Mouse (Mus musculus): Measurements from ENCODE around the gene Rapgef2.

Gene Rapgef2

DNA sequence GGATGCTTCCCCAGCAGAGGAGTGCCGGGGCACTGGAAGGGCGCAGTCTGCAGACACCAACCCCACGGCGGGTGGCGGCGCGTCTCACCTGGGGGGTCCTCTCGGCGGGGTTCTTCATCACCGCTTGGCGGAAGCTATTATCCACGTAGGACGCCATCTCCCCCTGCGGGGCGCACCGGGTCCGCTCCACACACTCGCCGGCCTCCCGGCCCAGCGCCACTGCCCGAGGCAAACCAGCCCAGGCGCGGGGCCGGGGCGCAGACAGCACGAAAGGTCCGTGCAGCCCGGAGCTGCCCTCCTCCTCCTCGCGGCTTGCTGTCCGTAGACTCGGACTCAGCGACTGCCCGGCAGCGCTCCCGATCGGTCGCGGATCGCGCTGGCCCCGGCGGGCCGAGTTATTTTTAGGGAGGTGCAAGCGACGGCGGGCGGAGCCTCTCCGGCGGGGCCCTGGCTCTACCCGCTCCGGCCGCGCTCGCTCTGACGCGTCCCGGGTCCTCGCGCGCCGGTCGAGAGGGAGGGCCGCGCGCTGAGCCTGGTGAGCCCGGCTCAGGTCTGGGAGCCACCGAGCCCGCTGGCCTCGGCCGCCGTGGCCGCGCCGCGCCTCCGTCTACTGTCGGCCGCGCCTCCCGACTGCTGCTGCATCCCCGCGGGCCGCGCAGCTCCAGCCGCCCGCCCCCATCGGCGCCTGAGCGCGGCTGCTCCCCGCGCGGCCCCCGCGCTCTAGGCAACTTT lies at the start of gene Rapgef2:
Rapgef2 (minus strand) TSS at position 142 of the 732 bp plus-strand sequence.
- DNase-seq (ENCODE audit: low spot score), result peak; percentile 71

DNA sequence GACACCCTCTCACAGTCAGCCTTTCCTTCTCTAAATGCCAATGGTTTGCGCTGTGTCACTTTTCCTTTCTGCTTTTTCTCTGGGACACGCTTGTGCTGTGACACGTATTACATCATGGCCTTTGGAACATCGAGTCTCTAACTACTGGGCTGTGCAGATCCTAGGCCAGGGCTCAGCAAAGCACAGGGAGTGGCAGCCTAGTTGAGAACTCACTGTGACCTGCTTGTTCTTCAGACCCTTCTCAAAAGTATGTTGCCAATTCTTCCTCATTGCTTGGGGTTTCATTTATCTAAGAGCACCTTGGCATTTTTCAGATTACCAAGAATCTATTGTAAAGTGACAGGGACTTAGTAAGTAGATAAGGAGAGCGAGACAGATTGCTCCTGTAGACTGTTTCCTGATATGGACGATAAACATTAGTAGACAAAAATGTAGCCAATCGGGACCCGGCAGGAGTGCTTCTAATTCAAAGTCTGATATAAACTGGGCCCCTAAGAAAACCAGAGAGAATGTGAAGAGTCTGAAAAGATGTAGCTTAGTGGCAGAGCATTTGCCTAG lies 47.4 kb upstream of the Rapgef2 start:
- DNase-seq (ENCODE audit: low spot score), result no peak

DNA sequence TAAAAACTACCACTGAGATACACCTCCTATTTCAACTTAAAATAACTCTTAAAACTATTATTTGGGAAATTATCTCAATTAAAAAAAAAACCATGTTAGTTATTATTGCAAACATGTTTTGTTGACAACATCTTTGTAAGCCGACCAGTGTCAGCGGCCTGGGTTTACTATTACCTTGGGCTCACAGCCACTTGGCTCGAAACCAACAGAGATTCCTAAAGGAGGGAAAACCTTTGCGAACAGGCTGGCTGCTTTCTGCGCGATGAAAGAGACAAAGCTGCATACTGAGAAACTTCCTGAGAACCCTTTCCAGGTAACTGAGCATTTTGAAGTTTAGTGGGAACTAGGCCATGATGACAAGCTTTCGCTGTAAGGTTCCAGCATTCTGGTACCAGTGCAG lies 46.7 kb upstream of the Rapgef2 start:
- DNase-seq (ENCODE audit: low spot score), result no peak

DNA sequence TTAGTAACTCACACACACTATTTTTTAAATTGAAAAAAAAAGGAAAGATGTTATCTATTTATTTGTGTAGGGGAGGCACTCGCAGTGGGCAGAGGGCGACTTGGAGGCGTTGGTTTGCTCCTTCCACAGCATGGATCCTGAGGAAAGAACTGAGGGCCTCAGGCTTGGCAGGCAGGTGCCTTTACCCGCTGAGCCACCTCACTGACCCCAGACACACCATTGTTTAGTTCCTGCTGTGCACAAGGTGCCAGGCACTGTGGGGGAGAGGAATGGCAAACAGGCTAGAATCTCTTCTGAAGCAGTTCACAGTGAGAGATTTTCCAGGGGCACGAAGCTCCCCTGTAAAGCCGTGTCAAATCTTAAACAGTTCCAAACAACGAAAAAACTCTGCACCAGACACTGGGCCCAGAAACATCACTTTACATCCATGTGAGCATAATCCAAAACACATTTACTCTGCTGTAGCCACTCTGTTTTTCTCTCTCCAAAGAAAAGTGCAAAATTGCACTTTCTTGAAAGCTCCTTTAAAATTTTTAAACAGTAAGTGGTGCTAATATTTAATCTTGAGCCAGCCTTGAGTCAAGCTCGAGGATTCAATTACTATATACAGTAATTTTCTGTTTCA lies 43.5 kb upstream of the Rapgef2 start:
- DNase-seq (ENCODE audit: low spot score), result peak; percentile 28

DNA sequence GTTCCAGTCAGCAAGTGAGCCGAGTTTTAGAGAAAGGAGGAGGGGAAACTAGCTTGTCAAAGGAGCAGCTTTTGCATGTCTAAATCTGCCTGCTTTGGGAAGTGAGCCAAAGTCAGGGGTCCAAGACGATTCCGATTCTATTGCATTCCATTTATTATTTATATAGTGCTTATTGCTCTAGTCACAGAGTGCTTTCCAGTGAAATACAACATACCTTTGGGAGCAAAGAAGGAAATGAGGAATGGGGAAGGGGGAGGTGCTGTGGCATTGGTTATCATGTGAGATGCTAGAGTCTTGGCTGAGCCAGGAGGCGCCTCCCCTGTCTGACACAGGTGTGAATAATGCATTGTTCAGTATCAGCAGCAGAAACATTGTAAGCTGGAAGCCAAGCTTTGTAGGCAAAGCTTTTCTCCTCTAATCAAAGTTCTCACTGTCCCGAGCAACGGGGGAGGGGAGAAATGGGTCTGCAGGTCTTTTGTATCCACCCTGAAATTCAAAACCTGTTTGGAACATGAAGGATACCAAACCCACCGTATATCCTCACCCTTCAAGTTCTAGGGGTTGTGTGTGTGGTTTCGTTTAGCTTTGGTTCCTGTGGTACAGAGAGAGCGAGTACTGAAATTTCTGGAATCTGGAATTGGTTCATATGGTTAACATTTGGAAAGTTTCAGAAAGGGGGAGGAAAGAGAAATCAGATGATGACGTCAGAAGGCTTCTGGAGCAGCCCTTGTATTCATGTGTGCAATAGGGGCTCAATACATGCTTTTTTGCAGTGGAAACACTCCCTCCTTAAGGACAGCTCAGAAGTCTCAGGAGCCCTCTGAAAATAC lies 38.6 kb upstream of the Rapgef2 start:
- no peak for DNase-seq (ENCODE audit: low spot score)

DNA sequence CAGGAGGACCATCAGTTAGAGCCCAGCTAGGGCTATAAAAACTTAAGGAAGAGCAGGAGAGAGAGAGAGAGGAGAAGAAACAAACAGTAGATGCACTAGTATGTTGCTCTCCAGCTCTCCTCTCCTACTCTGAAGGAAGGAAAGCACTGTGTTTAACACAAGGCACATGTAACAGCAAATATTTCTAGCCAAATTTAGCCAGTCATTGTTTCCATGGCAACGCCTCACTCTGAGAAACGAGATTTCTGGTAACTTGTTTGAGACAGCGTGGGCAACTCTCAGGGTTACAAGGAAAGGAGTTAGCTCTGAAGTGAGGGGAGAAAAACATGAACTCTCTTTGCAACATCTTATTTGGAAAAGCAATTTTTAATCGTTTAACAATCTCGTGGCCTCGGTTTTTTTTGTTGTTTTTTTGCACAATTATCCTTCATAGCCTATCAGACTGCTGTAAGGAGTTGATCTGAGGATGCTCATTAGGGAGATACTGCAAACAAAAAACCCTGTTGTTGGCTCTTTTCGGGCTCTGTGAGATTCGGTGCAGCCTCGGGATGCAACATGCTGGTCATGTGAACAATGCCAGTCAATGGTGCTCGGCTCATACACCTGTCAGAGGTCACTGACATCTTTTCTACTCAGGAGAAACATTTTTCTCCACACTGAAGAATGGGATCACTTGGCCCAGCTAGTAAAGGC lies 27.8 kb upstream of the Rapgef2 start:
- peak; percentile 45 for DNase-seq (ENCODE audit: low spot score)

DNA sequence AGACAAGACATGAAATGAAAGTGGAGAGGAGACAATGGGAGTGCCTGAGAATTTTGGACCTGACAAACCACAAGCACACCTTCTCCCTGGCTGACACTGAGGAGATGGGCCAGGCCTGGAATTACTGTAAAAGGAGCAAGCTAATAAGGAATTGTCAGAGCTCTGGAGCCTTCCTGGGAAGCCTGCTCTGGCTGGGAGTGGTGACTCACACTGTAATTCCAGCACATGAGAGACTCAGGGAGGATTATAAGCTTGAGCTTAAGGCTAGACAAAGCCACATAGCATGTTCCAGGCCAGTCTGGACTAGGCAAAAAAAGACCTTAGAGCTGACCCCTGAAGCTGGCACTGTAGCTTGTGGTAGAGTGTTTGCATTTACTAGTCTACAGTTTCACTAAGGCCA lies 25.6 kb upstream of the Rapgef2 start:
- DNase-seq (ENCODE audit: low spot score), result no peak

DNA sequence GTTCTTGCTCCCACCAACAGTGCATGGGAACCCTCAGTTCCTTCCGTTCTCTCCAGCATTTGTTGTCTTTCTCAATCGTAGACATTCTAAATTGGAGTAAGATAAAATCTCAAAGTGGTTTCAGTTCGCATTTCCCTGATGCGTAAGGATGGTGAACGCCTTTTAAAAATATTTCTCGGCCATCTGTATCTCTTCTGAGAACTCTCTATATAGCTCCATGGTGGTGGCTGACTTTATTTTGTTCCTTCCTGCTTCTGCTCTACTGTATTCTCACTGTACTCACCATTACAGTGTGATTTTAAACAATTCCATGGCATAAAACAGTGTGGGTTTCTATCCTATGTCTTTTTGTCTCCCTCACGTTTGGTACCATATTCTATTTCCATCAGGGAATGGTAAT lies 23.9 kb upstream of the Rapgef2 start:
- DNase-seq (ENCODE audit: low spot score), result no peak

DNA sequence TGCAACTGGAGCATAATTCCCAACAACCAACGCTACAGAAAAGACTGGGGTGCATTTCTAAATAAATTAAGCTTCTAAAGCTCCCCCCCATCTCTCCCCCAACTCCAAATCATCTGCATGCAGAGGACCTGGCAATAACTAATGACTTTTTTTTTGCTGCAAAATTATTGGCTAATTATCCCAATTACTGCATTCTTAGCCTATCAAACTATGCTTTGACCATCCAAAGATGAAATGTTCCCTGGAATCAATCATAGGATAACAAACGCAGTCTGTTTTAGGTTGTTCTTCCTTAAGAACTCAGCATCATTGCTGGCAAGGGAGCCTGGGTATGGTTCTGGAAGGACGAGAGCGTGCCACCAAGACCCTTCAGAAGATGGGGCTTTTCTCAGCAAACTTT lies 22.3 kb upstream of the Rapgef2 start:
- DNase-seq (ENCODE audit: low spot score), result no peak

DNA sequence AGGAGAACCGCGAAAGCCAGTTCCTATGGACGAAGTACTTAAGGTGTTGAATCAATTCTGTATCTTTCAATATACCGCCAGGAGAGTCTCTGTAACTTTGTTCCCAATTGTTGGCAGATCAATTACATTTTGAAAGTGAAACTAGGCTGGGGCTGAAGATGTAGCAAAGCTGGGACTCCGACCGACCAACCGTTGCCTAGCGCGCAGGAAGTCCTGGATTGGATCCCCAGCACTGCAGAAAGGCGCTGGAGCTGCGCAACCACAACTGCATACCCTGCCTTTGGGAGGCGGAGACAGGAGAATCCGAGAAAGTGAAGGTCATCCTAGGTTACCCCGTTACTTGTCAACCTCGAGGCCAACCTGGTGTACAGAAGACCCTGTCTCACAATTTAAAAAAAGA lies 13.1 kb upstream of the Rapgef2 start:
- DNase-seq (ENCODE audit: low spot score), result no peak

DNA sequence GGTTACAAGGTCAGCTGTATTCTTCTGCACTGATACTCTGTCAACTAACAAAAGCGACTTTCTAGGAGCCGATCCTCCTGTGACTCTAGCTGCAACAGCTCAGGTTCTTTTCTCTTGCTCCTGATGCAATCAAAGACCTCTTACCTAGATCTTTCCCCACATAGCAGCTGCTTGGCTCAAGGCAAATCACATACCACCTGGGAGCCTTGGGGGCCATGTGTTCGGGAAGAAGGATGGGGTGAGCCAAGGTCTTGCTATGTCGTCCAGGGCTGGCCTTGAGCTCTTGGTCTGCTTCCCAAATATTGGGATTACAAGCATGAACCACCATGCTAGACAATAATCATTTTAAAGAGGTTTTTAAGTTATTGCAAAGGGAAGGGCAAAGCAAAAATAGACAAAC lies 11.0 kb upstream of the Rapgef2 start:
- DNase-seq (ENCODE audit: low spot score), result no peak

DNA sequence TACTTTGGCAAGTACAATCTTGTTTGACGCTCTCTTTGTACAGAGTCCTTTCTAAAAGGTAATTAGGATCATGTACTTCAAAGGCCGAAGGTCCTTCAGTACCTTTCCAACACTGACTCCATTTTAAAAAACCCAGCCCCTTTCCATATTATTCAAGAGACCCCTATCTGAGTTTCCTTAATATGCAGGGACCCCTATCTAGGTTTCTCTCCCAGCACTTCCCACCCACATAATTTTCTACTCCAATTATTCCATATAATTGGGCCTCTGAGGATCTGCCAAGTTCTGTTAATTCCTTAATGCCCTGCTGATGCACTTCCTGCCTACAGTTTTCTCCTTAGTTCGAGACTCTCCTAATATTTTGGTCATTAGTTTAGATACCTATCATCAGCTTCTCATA lies 10.3 kb upstream of the Rapgef2 start:
- DNase-seq (ENCODE audit: low spot score), result no peak

DNA sequence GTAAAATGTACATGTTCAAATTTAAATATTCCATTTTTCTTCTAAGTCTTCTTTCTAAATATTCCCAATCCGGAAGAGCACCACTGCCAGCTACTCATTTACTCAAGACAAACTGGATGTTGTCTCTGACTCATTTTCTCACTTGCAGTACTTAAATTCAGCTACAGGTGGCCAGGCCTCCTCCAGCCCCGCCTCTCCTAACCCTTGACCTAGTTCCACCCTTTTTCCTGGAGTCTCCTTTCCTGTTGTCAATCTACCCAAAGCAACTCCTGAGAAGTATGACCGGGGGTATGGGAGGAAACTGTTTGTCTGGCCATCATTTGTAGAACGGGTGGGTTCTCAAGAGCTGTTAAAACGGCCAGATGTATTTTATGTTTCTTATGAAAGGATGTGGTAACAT lies 9.7 kb upstream of the Rapgef2 start:
- peak; percentile 34 for DNase-seq (ENCODE audit: low spot score)

DNA sequence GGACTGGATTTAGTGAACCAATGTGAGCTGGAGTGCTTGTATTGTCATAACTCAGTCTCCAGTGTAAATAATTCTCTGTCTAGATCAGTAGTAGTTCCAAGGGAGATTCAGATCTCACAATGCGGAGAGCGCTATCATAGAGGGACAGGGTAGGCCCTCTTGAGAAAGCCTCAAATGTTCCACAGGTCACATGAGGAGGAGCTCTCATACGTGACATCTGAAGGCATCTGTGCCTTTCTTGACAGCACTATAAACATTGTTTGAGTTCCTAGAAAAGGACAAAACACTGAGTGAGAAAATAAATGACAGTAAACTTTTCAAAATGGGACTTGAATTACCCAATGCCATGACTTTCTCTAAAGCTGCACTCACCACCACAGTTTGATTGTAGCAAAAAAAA lies 8.4 kb upstream of the Rapgef2 start:
- no peak for DNase-seq (ENCODE audit: low spot score)

DNA sequence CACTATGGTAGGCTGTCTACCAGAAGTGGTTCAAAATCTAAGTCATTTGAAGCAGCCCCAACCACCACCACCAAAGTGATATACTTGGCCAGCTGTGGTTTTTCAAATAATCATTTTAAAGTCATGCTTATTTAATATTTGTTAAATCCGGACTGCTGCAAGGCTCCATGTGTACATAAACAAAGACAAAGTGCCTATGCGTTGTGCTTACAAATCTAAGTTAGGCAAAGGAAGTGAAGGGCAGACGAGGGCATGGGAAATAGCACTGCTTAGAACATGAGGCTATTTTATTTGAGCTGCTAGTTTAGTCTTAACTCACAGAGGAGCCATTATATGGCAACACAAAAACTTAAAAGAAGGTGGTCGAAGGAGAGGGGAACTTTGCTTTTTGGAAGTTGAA lies 6.7 kb upstream of the Rapgef2 start:
- no peak for DNase-seq (ENCODE audit: low spot score)

DNA sequence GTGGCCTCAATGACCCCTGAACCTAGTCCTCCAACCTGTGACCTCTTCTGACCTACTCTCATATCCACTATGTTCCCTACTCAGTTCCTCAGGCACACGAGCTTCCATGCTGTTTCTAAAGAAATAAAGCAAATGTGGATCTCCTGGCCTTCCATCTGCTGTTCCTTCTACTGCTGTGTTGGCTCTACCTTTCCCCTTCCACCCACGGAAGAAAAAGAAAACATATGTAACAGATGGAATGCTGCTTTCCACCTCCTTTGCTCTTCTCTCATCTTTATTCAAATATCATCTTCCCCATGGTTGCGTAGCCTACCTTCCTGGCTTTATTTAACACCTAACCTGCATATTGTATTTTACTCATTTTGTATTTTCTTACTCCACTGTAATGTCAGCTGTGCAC lies 2.7 kb upstream of the Rapgef2 start:
- DNase-seq (ENCODE audit: low spot score), result no peak

DNA sequence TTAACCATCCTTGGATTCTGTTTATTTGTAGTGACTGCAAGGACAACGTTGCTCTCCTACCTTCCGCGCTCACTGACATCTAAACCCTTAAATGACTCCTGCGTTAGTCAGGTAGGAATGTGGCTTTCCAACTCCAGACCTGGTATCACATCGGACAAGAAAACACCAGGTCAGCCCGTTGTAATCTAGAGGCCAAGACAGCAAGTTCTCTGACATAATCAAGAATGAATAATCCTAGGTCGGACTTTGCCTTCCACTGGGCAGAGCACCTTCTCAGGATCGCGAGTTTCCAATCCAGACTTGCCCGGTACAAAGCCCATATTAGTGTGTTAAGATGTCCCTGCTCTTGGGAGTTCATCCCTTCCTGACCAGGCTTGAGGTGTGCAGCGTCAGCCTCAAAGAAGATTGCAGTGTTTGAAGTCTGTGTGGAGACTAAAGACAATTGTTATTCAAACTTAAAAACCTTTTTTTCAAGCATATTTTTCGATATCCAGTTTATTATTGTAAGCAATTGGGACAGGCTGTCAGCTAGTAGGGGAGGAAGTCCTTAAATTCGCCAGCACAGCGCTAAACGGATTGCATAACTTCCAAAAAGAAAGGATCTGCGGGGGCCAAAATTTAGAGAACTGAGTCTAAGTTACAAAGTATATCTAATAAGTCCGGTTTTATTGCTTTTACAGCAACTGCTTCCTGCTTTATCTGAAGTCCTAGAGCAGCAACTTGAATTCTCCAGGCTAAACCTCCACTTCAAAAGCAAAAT lies 1.6 kb upstream of the Rapgef2 start:
- DNase-seq (ENCODE audit: low spot score), result peak; percentile 42

DNA sequence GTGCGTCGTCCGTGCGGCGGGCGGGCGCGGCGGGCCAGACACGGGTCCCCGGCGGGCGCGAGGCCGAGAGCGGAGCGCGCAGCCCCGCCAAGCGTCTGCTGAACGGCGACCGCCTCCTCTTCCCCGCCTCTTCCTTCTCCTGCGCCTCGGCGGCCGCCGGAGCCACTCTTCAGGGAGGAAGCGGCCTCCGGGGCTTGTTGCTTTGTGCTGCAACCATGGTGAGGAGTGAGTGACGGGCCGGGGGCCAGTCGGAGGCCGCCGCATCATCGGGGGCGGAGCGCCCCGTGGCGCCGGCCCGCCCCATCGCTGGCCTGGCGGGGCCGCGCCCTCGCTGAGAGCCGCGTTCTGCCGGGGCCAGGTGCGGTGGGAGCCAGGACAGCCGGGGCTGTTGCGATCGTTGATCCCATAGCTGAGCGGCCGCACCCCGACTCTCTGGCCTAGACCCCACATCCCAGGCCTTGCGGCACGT lies 825 bp upstream of the Rapgef2 start:
- peak; percentile 96 for DNase-seq (ENCODE audit: low spot score)

DNA sequence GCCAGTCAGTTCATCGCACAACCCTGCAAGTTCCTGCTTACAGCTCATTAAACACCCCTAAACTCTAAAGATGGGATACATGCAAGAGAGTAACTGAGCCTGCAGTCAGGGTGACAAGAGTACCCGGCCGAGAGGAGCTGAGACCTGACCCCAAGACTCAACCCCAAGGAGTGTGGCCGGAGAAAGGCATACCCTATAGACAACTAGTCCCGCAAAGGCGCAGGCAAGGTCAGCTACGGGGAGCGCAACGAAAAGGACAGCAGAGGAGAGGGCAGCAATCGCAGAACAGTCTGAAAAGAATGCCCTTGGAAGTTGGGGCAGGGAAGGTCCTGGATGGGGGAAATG lies 314 bp downstream of the Rapgef2 start:
- peak; percentile 56 for DNase-seq (ENCODE audit: low spot score)

DNA sequence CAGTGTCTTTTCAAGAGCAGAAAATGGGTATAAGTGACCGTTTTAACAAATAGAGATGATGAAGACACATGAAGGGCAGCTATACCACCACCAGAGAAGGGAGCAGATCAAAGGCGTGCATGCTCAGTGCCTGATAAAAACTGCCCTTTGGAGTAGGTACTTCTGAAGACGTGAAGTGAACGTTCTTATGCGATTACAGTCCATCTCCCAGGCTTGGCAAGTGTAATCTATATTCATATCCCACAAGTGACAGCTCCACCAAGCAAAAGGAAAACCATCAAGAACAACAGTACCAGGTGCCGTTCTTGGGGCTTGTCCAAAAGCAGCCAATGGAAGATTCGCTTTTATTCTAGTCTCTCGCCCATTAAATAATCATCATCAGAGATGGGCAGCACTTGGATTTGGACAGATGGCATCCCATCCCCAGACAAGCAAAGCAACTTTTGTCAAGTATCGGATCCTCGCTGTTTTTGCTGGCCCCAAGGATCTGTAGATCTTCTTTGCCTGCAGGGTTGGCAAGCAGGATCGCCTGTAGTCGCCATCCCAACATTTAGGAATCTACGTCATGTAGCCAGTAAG lies 1.1 kb downstream of the Rapgef2 start:
- DNase-seq (ENCODE audit: low spot score), result no peak

DNA sequence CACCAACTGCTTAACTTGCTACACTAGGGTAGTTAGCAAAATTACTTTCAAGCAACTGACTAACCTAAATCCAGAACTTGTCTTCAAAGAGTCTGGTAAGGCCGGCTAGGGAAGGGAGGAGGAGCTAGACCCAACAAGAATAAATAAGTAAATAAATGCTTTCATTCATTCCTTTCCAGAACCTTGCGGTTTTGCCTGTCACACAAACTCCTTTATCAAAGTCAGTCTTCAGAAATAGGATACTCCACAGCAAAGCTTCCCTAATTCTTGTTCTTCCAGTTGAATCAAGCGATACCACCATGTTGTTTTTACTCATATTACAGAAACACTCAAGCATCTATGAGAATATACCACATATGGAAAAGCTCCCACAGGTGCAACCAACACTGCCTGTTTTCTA lies 2.3 kb downstream of the Rapgef2 start:
- no peak for DNase-seq (ENCODE audit: low spot score)

Data from embryo, embryonic 10.5 days (tissue).